Mouse (Mus musculus): ENCODE results near the gene Psmb8. TPM values are rescaled to one million over a fixed set of nuclear protein-coding genes. Genes with fewer than 3 reads are reported as not detected.
A peak's percentile ranks its signal among the peaks of the same experiment; 100 is the strongest.
"Not testable (repeated sequence)": the region's sequence is repeated elsewhere in the genome, so short reads cannot be mapped to it uniquely, and the experiment has no call there.

Gene Psmb8
- polyA plus RNA-seq, 1 experiment: not detected

DNA sequence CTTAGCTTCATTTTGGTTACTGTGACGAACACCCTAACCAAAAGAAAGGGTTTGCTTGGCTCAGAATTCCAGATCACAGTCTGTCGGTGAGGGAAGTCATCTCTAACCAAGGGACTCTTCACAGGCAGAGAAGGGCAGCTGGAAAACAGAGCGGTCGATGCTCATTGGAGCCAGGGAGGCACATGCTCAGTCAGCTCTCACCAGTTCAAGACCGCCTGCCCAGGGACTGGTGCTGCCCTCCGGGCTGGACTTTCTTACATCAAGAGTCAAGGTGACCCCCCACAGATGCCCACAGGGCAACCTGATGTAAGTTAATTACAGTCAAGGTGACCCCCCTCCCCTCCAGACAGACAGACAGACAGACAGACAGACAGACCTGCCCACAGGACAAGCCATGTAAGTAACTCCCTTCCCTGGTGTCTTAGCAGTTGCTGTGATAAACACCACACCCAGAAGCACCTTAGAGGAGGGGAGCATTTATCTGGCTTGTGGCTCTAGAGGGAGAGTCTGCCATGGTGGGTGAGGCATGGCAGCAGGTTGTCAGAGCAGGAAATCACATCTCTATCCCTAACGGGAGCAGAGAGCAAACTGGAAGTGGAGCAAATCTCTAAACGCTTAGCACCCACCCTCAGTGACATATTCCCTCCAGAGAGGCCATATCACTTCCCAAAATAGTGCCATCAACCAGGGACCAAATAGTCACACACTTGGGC is 19.9 kb downstream of the Psmb8 start:
- 86% methylated on average over 8 of the region's 8 CpGs for WGBS
- H3K27ac ChIP-seq (ENCODE audit: insufficient read depth, low read depth, low read length): no peak overlapping the region
- H3K4me1 ChIP-seq (ENCODE audit: control insufficient read depth, insufficient read depth, low read length): peaks cover 10% of the 10 kb centered on the region
- TF ChIP-seq CTCF (IDR thresholded peaks at IDR 0.05; ENCODE audit: insufficient read depth, low read depth, low read length): no peak
- no peak for TF ChIP-seq POLR2A (IDR thresholded peaks at IDR 0.05; ENCODE audit: insufficient read depth, low read depth, low read length)
- H3K4me3 ChIP-seq (ENCODE audit: insufficient read depth, low read depth, low read length): no peak overlapping the region

DNA sequence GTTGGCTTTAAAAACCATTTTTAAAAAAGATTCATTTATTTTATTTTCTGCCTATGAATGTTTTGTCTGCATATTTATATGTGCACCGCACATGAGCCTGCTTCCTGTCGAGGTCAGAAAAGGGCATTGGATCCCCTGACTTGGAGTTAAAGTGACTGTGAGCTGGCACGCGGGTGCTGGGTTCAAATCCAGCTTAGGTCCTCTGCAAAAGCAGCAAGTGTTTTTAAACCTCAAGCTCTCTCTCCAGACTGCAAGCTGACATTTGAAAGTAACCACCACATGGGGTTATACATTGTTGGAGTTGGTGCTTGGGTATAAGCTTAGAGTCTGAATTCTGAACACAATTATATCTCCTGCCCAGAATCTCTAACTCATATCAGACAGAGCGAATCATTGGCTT is 20.5 kb downstream of the Psmb8 start:
- H3K4me1 ChIP-seq (ENCODE audit: control insufficient read depth, insufficient read depth, low read length): peaks cover 10% of the 10 kb centered on the region
- no peak overlapping the region for H3K27ac ChIP-seq (ENCODE audit: insufficient read depth, low read depth, low read length)
- H3K4me3 ChIP-seq (ENCODE audit: insufficient read depth, low read depth, low read length): no peak overlapping the region
- TF ChIP-seq POLR2A (IDR thresholded peaks at IDR 0.05; ENCODE audit: insufficient read depth, low read depth, low read length): no peak
- TF ChIP-seq CTCF (IDR thresholded peaks at IDR 0.05; ENCODE audit: insufficient read depth, low read depth, low read length): no peak
- 89% methylated on average over 5 of the region's 5 CpGs for WGBS

DNA sequence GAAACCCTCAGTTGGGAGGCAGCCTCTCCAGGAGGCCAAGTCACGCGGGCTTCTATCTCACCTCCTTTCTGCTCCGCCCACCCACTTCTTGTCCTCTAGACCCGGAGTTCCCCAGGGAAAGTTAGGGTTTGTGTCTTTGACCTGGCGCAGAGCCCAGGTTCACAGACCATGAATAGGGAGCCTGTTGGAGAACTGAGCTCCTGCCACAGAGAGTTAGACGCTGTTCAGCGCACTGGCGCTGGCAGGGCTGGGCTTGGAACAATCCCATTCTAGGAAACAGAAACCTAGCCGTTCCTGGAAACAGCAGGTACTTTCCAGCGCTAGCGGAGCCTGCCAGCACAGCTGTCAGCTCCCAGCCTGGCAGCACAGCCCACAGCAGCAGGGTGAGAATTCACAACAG is 21.2 kb downstream of the Psmb8 start:
- 18% methylated on average over 11 of the region's 11 CpGs for WGBS
- no peak for TF ChIP-seq POLR2A (IDR thresholded peaks at IDR 0.05; ENCODE audit: insufficient read depth, low read depth, low read length)
- Histone ChIP-seq H3K4me1 (ENCODE audit: control insufficient read depth, insufficient read depth, low read length) (peaks cover 10% of the 10 kb centered on the region), H3K27ac (ENCODE audit: insufficient read depth, low read depth, low read length) (no peak overlapping the region), H3K4me3 (ENCODE audit: insufficient read depth, low read depth, low read length) (no peak overlapping the region)

DNA sequence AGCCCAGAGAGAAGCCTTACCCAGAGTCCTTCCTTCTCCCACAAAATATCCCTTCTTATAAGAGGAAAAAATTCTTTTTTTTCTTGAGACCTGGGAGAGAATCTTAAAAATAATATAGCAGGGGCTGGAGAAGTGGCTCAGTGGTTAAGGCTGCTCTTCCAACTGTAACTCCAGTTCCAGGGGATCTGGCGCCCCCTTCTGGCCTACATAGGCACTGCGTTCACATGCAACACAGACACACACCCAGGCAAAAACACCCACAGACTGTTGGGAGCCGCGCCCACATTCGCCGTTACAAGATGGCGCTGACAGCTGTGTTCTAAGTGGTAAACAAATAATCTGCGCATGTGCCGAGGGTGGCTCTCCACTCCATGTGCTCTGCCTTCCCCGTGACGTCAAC is 21.6 kb downstream of the Psmb8 start:
- not testable (repeated sequence) for H3K4me1 ChIP-seq (ENCODE audit: control insufficient read depth, insufficient read depth, low read length); H3K27ac ChIP-seq (ENCODE audit: insufficient read depth, low read depth, low read length); H3K4me3 ChIP-seq (ENCODE audit: insufficient read depth, low read depth, low read length)
- WGBS: 82% methylated on average over 9 of the region's 11 CpGs
- TF ChIP-seq CTCF (IDR thresholded peaks at IDR 0.05; ENCODE audit: insufficient read depth, low read depth, low read length): 0 out of 2 replicates have a peak, but pooled peaks have one; percentile 21

DNA sequence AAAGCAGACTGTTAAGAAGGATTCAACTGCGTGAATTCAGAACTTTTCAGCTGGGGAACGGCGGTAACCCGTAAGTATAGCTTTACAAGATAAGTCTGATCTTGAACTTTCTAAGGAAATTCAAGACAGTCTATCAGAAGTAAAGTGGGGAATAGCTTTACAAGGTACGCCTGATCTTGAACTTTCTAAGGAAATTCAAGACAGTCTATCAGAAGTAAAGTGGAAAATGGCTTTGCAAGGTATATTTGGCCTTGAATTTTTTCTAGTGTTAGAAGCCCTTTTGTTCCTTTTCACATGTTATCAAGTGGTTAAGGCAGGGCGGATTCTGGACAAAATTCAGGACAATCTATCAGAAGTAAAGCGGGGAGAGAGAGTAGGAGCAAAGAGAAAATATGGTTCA is 22.3 kb downstream of the Psmb8 start:
- not testable (repeated sequence) for H3K4me1 ChIP-seq (ENCODE audit: control insufficient read depth, insufficient read depth, low read length); H3K4me3 ChIP-seq (ENCODE audit: insufficient read depth, low read depth, low read length); H3K27ac ChIP-seq (ENCODE audit: insufficient read depth, low read depth, low read length)
- WGBS: 90% methylated on average over 6 of the region's 7 CpGs

DNA sequence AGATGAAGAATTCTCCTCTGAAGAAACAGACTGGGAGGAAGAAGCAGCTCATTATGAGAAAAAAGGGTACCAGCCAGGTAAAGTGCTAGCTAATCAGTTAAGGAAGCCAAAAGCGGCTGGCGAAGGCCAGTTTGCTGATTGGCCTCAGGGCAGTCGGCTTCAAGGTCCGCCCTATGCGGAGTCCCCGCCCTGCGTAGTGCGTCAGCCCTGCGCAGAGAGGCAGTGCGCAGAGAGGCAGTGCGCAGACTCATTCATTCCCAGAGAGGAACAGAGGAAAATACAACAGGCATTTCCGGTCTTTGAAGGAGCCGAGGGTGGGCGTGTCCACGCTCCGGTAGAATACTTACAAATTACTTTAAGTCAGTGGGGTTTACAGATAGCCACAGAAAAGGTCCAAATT is 22.9 kb downstream of the Psmb8 start:
- not testable (repeated sequence) for H3K4me3 ChIP-seq (ENCODE audit: insufficient read depth, low read depth, low read length); H3K4me1 ChIP-seq (ENCODE audit: control insufficient read depth, insufficient read depth, low read length); H3K27ac ChIP-seq (ENCODE audit: insufficient read depth, low read depth, low read length)
- WGBS: 97% methylated on average over 7 of the region's 16 CpGs

DNA sequence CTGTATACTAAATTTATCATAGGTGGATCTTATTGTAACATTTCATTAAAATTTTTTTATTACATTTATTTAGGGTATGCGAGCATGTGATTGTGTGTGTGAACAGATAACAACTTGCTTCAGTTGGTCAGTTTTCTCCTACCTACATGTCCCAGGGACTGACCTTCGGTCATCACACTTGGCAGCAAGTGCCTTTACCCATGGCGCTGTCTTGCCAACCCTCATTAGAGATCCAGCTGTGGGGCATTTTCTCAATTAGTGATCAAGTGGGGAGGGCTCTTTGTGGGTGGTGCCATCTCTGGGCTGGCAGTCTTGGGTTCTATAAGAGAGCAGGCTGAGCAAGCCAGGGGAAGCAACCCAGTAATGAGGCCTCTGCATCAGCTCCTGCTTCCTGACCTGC is 27.3 kb downstream of the Psmb8 start:
- H3K4me1 ChIP-seq (ENCODE audit: control insufficient read depth, insufficient read depth, low read length): no peaks in the 10 kb centered on the region
- WGBS: 94% methylated on average over 3 of the region's 3 CpGs
- H3K27ac ChIP-seq (ENCODE audit: insufficient read depth, low read depth, low read length): no peak overlapping the region
- no peak overlapping the region for H3K4me3 ChIP-seq (ENCODE audit: insufficient read depth, low read depth, low read length)
- TF ChIP-seq CTCF (IDR thresholded peaks at IDR 0.05; ENCODE audit: insufficient read depth, low read depth, low read length) (no peak), POLR2A (IDR thresholded peaks at IDR 0.05; ENCODE audit: insufficient read depth, low read depth, low read length) (no peak)

DNA sequence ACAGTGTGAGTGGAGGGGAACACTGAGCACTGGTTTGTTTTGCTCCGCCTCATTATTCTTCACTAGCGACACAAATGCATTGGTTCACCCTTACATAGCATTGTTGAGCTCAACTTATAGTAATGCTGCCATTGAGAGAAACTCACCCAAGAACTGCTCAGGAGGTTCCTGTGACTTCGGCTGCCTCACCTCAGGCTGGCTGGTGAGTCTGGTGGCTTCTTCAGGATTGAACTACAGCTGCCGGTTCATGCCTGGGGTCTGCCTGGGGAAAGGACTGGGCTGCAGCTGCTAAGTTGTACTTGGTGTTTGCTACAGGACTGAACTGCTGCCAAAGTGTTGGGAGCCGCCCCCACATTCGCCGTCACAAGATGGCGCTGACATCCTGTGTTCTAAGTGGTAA is 27.9 kb downstream of the Psmb8 start:
- no peak overlapping the region for H3K4me3 ChIP-seq (ENCODE audit: insufficient read depth, low read depth, low read length)
- WGBS: 88% methylated on average over 8 of the region's 8 CpGs
- TF ChIP-seq POLR2A (IDR thresholded peaks at IDR 0.05; ENCODE audit: insufficient read depth, low read depth, low read length): no peak
- no peak for TF ChIP-seq CTCF (IDR thresholded peaks at IDR 0.05; ENCODE audit: insufficient read depth, low read depth, low read length)
- H3K4me1 ChIP-seq (ENCODE audit: control insufficient read depth, insufficient read depth, low read length): no peaks in the 10 kb centered on the region
- no peak overlapping the region for H3K27ac ChIP-seq (ENCODE audit: insufficient read depth, low read depth, low read length)

DNA sequence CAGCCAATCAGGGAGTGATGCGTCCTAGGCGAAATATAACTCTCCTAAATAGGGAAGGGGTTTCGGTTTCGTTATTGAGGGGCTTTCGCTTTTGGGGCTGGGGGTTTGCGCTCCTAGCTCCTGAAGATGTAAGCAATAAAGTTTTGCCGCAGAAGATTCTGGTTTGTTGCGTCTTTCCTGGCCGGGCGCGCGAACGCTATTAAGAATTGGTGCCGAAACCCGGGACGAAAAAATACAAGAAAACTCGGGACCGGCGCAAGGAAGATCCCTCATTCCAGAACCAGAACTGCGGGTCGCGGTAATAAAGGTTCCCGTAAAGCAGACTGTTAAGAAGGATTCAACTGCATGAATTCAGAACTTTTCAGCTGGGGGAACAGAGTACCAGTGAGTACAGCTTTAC is 28.4 kb downstream of the Psmb8 start:
- WGBS: 97% methylated on average over 15 of the region's 23 CpGs
- H3K4me1 ChIP-seq (ENCODE audit: control insufficient read depth, insufficient read depth, low read length): not testable (repeated sequence)

DNA sequence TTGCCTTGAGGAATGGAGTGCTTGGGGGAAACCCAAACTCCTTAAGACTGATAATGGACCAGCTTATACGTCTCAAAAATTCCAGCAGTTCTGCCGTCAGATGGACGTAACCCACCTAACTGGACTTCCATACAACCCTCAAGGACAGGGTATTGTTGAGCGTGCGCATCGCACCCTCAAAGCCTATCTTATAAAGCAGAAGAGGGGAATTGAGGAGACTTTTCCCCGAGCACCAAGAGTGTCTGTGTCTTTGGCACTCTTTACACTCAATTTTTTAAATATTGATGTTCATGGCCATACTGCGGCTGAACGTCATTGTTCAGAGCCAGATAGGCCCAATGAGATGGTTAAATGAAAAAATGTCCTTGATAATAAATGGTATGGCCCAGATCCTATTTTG is 33.5 kb downstream of the Psmb8 start:
- not testable (repeated sequence) for H3K27ac ChIP-seq (ENCODE audit: insufficient read depth, low read depth, low read length); H3K4me3 ChIP-seq (ENCODE audit: insufficient read depth, low read depth, low read length); H3K4me1 ChIP-seq (ENCODE audit: control insufficient read depth, insufficient read depth, low read length)
- WGBS: 93% methylated on average over 7 of the region's 9 CpGs

More for the DNA sequence above, 28.4 kb downstream of the Psmb8 start:
- H3K27ac ChIP-seq (ENCODE audit: insufficient read depth, low read depth, low read length); H3K4me3 ChIP-seq (ENCODE audit: insufficient read depth, low read depth, low read length): not testable (repeated sequence)

DNA sequence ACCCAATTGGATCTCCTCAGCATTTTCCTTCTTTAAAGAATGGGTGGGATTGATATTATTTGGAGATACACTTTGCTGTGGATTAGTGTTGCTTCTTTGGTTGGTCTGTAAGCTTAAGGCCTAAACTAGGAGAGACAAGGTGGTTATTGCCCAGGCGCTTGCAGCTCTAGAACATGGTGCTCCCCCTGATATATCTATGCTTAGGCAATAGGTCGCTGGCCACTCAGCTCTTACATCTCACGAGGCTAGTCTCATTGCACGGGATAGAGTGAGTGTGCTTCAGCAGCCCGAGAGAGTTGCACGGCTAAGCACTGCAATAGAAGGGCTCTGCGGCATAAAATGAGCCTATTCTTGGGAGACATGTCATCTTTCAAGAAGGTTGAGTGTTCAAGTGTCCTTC is 34.5 kb downstream of the Psmb8 start:
- not testable (repeated sequence) for H3K27ac ChIP-seq (ENCODE audit: insufficient read depth, low read depth, low read length); H3K4me1 ChIP-seq (ENCODE audit: control insufficient read depth, insufficient read depth, low read length); H3K4me3 ChIP-seq (ENCODE audit: insufficient read depth, low read depth, low read length)
- over 99% methylated on average over 5 of the region's 7 CpGs for WGBS

Measured in olfactory bulb, adult 2 months (tissue).